Mouse (Mus musculus) forebrain, embryonic 15.5 days (tissue): ENCODE measurements around the gene Cfap97d2. TPM values are rescaled to one million over a fixed set of nuclear protein-coding genes. Genes with fewer than 3 reads are reported as not detected.

ENCODE experiments used
- ATAC-seq: fragments of 200-750 bp; cut with Nextera tagmentation; replicated peaks from 2 replicates; pipeline ENCODE4 v1.8.0; 2017; ENCODE audit warnings: mild to moderate bottlenecking, moderate TSS enrichment, moderate library complexity
- H3K27ac ChIP-seq: fragments of 300-500 bp; sonication (generic); replicated peaks from 2 replicates; pipeline ENCODE4 v1.5.1; 2015; ENCODE audit warnings: mild to moderate bottlenecking, inconsistent platforms
- H3K27me3 ChIP-seq: fragments of 300-500 bp; sonication (generic); 2 replicates; pipeline ENCODE4 v1.6.1; 2015; ENCODE audit warnings: inconsistent platforms
- H3K36me3 ChIP-seq: fragments of 300-500 bp; sonication (generic); 2 replicates; pipeline ENCODE4 v1.6.1; 2015; ENCODE audit warnings: mild to moderate bottlenecking, inconsistent platforms
- H3K4me1 ChIP-seq: fragments of 300-500 bp; sonication (generic); 2 replicates; pipeline ENCODE4 v1.6.1; 2015; ENCODE audit warnings: inconsistent platforms
- H3K4me2 ChIP-seq: fragments of 300-500 bp; sonication (generic); replicated peaks from 2 replicates; pipeline ENCODE4 v1.6.1; 2015; ENCODE audit warnings: mild to moderate bottlenecking, inconsistent platforms
- H3K4me3 ChIP-seq: fragments of 300-500 bp; sonication (generic); 2 replicates; pipeline ENCODE4 v1.5.1; 2015; ENCODE audit warnings: mild to moderate bottlenecking, inconsistent platforms
- H3K9ac ChIP-seq: fragments of 300-500 bp; sonication (generic); replicated peaks from 2 replicates; pipeline ENCODE4 v1.6.1; 2015; ENCODE audit warnings: mild to moderate bottlenecking, inconsistent platforms
- H3K9me3 ChIP-seq: fragments of 300-500 bp; sonication (generic); 2 replicates; pipeline ENCODE4 v1.6.1; 2016; ENCODE audit warnings: inconsistent platforms
- WGBS: fragments of 180-500 bp; shearing (Covaris S2); methylation state at CpG from one replicate; pipeline ENCODE4 v1.1.7; 2015; ENCODE audit warnings: mixed read lengths; 5-methylcytosine and 5-hydroxymethylcytosine counted together
- polyA plus RNA-seq: library from polyadenylated mRNA; unstranded; fragments of >200 nt; fragmentation: Nextera tagmentation; extraction: Ambion mirVana; gene quantifications from 2 replicates; pipeline ENCODE4 v1.2.1, GENCODE M21; 2015

Cfap97d2 gene
- polyA plus RNA-seq, 1 experiment from 2014 or later: 0.75 TPM

DNA sequence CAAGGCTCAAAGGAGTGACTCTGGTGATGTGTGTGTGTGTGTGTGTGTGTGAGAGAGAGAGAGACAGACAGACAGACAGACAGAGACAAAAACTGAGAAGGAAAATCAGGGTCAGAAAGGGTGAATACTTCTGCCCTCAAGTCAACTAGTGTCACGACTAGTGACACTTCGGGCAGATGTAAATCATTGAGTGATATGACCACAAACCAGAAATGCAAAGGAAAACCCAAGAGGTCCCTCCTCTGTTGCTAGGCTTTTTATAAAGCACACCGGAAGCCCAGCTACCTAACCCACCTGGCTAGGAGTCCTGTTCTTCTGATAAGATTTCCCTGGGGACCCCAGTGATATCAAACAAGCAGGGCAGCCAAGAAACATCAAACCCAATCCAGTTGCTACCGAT lies 30.6 kb upstream of the Cfap97d2 start:
- Histone ChIP-seq H3K36me3 (no peaks in the 10 kb centered on the region), H3K9ac (peak overlapping the region; percentile 65; the same call in 1 of the 2 replicates), H3K4me2 (peak overlapping the region; percentile 60), H3K27ac (0 out of 2 replicates have a peak overlapping the region, but pooled peaks have one; percentile 90), H3K4me1 (peaks cover 27% of the 10 kb centered on the region), H3K4me3 (peak overlapping the region; percentile 86), H3K27me3 (no peaks in the 10 kb centered on the region), H3K9me3 (no peaks in the 10 kb centered on the region)
- 78% methylated on average over 4 of the region's 4 CpGs for WGBS
- no peak for ATAC-seq

DNA sequence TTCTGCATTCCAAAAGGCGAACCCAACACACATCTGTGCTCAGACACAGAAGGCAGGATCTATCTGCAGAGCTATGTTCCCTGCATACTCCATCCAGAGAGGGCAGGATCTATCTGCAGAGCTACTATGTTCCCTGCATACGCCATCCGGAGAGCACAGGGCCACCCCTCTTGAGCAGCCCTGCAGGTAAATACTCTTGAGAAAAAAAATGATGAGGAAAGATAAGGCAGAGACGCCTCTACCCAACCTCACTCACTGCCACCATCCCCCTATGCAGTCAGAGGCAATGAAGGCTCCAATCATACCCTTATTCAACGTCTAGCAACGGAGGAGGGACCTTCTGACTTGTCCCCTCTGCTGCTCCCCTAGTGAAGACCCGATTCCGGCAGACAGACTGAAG lies 30.2 kb upstream of the Cfap97d2 start:
- Histone ChIP-seq H3K4me2 (peak overlapping the region; percentile 60), H3K9ac (peak overlapping the region; percentile 65), H3K9me3 (no peaks in the 10 kb centered on the region), H3K27me3 (no peaks in the 10 kb centered on the region), H3K36me3 (no peaks in the 10 kb centered on the region), H3K27ac (peak overlapping the region; percentile 90; the same call in 1 of the 2 replicates), H3K4me3 (peak overlapping the region; percentile 86), H3K4me1 (peaks cover 27% of the 10 kb centered on the region)
- no peak for ATAC-seq
- WGBS: 53% methylated on average over 8 of the region's 8 CpGs

GRCm38 (mm10) chr8:13676302-13676700 lies 29.4 kb upstream of the Cfap97d2 start:
- WGBS: under 1% methylated on average over 12 of the region's 12 CpGs
- peak overlapping the region; percentile 60 for H3K4me2 ChIP-seq
- H3K4me1 ChIP-seq: peaks cover 27% of the 10 kb centered on the region
- no peaks in the 10 kb centered on the region for H3K27me3 ChIP-seq
- H3K9me3 ChIP-seq: no peaks in the 10 kb centered on the region
- H3K9ac ChIP-seq: peak overlapping the region; percentile 65
- 0 out of 2 replicates have a peak, but pooled peaks have one; percentile 6 for ATAC-seq
- no peaks in the 10 kb centered on the region for H3K36me3 ChIP-seq
- peak overlapping the region; percentile 86 for H3K4me3 ChIP-seq
- H3K27ac ChIP-seq: peak overlapping the region; percentile 90

DNA sequence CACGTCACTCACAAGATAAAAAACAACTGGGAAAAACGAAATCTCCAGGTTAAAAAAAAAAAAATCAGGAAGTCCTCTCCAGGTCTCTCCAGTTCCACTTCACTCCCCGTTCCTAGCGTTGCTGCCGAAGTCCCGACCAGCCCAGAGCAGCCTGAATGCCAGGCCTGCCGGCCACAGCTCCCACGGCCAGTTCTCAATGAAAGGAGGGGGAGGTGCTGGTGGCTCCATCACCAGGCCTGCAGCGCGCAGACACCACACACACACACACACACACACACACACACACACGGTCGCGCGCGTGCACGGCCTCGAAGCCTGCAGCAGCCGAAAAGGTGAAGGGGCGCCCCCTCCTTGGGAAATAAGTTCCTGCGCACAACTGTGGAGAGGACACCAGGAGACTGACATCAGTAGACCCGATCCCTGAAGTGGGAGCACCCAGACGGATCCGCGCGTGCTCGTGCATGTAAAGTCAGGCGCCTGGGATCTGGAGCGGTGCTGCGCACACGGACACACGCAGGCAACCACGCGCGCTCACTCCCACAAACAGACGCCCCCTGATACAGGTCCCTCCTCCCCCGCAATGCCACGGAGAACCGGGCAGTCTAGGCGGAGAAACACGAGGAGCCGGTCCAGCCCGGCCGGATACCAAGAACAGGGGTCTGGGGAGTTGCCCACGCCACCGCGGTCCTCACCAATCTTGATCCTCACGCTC lies 28.8 kb upstream of the Cfap97d2 start:
- Histone ChIP-seq H3K9ac (peak overlapping the region; percentile 65), H3K4me2 (peak overlapping the region; percentile 60), H3K4me3 (peak overlapping the region; percentile 86), H3K27me3 (no peaks in the 10 kb centered on the region), H3K36me3 (no peaks in the 10 kb centered on the region), H3K27ac (peak overlapping the region; percentile 90), H3K4me1 (peaks cover 27% of the 10 kb centered on the region), H3K9me3 (no peaks in the 10 kb centered on the region)
- ATAC-seq: peak; percentile 80
- WGBS: under 1% methylated on average over 45 of the region's 47 CpGs

DNA sequence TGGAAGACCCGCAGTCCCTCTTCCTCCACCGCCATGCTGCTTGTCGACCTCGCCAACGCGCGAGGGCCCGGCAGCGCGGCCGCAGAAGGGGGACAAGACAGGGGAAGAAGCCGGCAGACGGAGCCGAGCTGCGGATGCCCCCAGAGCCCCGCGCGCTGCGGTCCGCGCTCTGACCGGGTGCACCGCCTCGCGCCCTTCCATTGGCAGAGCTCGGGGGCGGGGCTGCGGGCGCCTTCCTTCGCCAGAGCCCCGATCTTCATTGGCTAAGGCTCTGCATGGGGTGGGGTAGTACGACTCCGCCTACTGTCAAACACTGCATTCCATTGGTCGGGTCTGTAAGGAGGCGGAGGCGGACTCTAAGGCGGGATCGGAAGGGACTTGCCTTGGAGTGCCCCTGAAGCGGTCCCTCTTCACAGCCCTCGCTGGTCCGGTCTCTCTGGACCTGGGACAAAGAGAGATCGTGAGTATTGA lies 28.2 kb upstream of the Cfap97d2 start, which contains the start of gene Rasa3:
TSS of gene Rasa3 (minus strand) at position 191 of the 471 bp plus-strand sequence.
- H3K27me3 ChIP-seq: no peaks in the 10 kb centered on the region
- ATAC-seq: peak; percentile 99
- H3K4me1 ChIP-seq: peaks cover 27% of the 10 kb centered on the region
- H3K27ac ChIP-seq: peak within 1 kb of the TSS; percentile 90
- H3K4me3 ChIP-seq: peak within 1 kb of the TSS; percentile 86
- peak within 1 kb of the TSS; percentile 65 for H3K9ac ChIP-seq
- no peaks in the 10 kb centered on the region for H3K36me3 ChIP-seq
- peak within 1 kb of the TSS; percentile 60 for H3K4me2 ChIP-seq
- no peaks in the 10 kb centered on the region for H3K9me3 ChIP-seq
- under 1% methylated on average over 42 of the region's 42 CpGs for WGBS

DNA sequence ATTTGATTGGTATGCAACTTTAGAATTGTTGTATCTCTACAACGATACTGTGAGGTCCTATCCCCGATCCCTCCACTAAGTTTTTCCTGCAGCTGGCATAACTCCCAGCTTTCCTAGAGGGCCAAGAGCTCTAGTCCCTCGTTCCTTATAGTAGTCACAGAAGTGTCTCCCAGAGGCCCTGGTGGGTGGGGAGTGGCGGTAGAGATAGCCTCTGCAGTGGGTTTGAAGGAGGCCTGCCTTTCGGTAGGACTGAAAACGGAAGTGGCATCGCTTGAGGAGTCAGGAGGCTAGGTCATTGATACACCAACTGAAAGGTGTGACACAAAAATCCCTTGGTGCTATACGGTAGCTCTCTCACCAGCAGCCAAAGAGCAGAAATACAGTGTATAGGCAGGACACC lies 27.5 kb upstream of the Cfap97d2 start:
- peak overlapping the region; percentile 32 for H3K9ac ChIP-seq
- H3K27ac ChIP-seq: no peak overlapping the region

DNA sequence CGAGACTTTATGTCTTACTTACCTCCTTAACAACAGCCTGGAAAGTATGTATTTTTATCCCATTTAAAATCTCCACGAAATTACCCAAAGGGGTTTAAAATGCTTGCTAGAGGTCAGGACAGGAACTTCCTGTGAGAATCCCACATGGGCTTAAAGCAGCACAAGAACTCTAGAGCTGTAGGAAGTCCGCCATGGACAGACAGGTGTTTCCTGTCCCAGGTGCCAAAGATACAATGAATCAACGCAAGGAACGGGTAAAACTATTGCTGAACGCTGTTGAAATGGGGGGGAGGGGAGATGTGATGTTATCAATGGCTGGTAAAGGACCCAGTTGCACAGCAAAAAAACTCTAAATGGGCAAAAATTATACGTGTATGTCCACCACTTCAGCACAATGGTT lies 21.6 kb upstream of the Cfap97d2 start:
- Histone ChIP-seq H3K4me1 (no peaks in the 10 kb centered on the region), H3K4me2 (no peak overlapping the region), H3K36me3 (no peaks in the 10 kb centered on the region), H3K27ac (no peak overlapping the region), H3K9me3 (no peaks in the 10 kb centered on the region), H3K27me3 (no peaks in the 10 kb centered on the region), H3K9ac (no peak overlapping the region), H3K4me3 (no peak overlapping the region)
- no peak for ATAC-seq
- WGBS: 73% methylated on average over 7 of the region's 7 CpGs

More for the DNA sequence above, 27.5 kb upstream of the Cfap97d2 start:
- no peaks in the 10 kb centered on the region for H3K27me3 ChIP-seq
- H3K4me2 ChIP-seq: peak overlapping the region; percentile 60
- no peaks in the 10 kb centered on the region for H3K9me3 ChIP-seq
- peak overlapping the region; percentile 86 for H3K4me3 ChIP-seq
- no peak for ATAC-seq
- 39% methylated on average over 8 of the region's 8 CpGs for WGBS
- H3K4me1 ChIP-seq: peaks cover 27% of the 10 kb centered on the region
- H3K36me3 ChIP-seq: no peaks in the 10 kb centered on the region

DNA sequence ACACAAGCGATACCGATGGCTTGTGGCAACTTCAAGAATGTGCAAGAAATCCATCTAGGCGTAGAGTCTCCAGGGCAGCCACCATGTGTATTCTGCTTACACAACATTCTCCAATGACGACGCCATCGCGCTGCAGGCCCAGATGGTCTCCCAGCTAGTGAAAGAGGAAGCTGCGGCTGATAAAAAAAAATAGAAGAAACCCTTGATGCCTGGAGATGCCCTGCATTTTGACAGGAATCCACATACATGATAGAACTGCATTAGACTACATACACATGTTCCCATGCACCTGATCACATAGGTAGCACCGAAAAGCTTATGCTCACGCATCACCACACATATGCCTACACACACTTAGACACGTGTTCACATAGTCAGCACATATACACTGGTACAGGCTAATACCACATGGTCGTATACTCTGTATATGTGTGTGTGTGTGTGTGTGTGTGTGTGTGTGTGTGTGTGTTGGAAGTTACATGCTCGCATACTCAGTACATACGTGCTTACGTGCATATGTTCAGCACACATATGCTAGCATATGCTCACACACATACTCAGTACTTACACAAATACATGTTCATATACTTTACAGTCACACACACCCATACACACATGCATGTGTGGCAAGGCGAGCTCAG lies 19.9 kb upstream of the Cfap97d2 start:
- Histone ChIP-seq H3K9me3 (no peaks in the 10 kb centered on the region), H3K4me2 (no peak overlapping the region), H3K4me3 (no peak overlapping the region), H3K4me1 (no peaks in the 10 kb centered on the region), H3K27me3 (no peaks in the 10 kb centered on the region), H3K9ac (no peak overlapping the region), H3K36me3 (no peaks in the 10 kb centered on the region), H3K27ac (no peak overlapping the region)
- no peak for ATAC-seq
- 86% methylated on average over 16 of the region's 16 CpGs for WGBS

- WGBS: 81% methylated on average over 7 of the region's 7 CpGs
- ATAC-seq: no peak
- no peaks in the 10 kb centered on the region for H3K9me3 ChIP-seq
Observed at GRCm38 (mm10) chr8:13686426-13686825, 19.3 kb upstream of the Cfap97d2 start.

DNA sequence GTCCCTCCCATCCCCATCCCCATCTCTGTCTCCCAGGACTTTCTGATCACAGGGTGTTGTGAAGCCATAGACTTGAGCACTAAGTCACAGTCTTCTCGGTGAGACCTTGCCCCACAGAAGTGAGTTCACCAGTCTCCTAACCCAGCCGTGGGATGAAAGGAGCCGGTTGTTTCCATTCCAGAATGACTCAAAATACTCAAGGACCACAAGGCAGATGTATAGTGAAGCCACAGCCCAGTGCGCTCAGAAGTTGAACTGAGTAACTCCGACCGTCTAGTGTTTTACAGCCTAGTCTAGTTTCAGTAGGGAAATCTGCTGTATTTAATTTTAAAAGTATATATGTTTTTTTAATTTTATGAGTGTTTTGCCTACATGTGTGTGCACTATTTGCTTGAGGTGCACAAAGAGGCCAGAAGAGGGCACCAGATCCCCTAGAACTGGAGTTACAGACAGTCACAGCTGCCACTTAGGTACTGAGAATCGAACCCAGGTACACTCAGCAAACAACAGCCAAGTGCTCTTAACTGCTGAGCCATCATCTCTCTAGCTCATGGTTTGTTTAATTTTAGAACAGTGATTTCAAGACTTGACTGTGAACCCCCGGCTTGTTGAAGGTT lies 18.5 kb upstream of the Cfap97d2 start:
- Histone ChIP-seq H3K4me1 (no peaks in the 10 kb centered on the region), H3K27ac (no peak overlapping the region), H3K27me3 (no peaks in the 10 kb centered on the region), H3K9ac (no peak overlapping the region), H3K36me3 (no peaks in the 10 kb centered on the region), H3K4me2 (no peak overlapping the region), H3K4me3 (no peak overlapping the region), H3K9me3 (no peaks in the 10 kb centered on the region)
- 94% methylated on average over 8 of the region's 8 CpGs for WGBS
- ATAC-seq: no peak

More at GRCm38 (mm10) chr8:13686426-13686825, 19.3 kb upstream of the Cfap97d2 start:
- Histone ChIP-seq H3K9ac (no peak overlapping the region), H3K27me3 (no peaks in the 10 kb centered on the region), H3K36me3 (no peaks in the 10 kb centered on the region), H3K4me3 (no peak overlapping the region), H3K4me1 (no peaks in the 10 kb centered on the region), H3K4me2 (no peak overlapping the region), H3K27ac (no peak overlapping the region)

DNA sequence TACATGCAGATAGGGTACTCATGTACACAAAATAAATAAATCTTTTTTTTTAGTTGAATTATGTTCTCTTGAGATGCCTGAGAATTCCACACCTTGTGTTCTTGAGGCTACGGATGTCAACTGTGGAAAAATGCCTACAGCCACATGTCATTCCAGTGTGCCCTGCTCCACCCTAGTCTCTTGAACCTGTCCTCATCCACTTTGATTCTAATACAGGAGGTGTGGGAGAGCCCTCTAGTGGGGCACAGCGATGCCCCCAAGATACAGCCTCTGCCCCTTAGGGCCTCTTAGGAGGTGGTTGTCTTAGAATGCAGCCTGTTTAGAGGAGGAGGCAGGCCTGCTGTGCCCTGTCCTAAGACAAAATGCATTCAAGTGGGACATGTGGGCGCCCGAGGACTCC lies 17.7 kb upstream of the Cfap97d2 start:
- Histone ChIP-seq H3K4me1 (no peaks in the 10 kb centered on the region), H3K4me3 (no peak overlapping the region), H3K9ac (no peak overlapping the region), H3K36me3 (no peaks in the 10 kb centered on the region), H3K9me3 (no peaks in the 10 kb centered on the region), H3K27ac (no peak overlapping the region), H3K27me3 (no peaks in the 10 kb centered on the region), H3K4me2 (no peak overlapping the region)
- ATAC-seq: no peak
- WGBS: 77% methylated on average over 4 of the region's 4 CpGs

GRCm38 (mm10) chr8:13688461-13688860 lies 17.2 kb upstream of the Cfap97d2 start:
- Histone ChIP-seq H3K4me2 (no peak overlapping the region), H3K36me3 (no peaks in the 10 kb centered on the region), H3K27ac (no peak overlapping the region), H3K9me3 (no peaks in the 10 kb centered on the region), H3K27me3 (no peaks in the 10 kb centered on the region), H3K4me1 (no peaks in the 10 kb centered on the region), H3K4me3 (no peak overlapping the region), H3K9ac (no peak overlapping the region)
- ATAC-seq: no peak
- 54% methylated on average over 6 of the region's 6 CpGs for WGBS
